Mouse (Mus musculus): Measurements from ENCODE around the gene Clca4b.

DNA sequence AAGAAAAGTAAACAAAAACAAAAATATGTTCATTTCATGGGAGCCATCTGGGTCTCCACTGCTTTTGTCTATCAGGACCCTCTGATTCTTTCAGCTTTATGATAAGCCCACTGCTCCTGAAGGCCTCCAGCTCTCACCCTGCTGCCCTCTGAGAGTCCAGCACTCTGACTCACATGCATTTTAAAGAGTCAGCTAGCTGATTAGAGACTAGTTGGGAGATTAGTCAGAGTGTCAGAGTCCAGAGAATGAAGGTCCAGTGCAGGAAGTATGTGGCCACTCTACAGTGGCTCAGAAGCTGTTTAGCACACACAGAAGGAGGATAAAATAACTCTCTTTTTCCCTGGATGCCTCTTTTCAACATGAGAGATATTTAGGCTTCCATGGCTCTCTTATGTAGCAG, 45.4 kb downstream of the Clca4b start:
- TF ChIP-seq POLR2A (IDR thresholded peaks at IDR 0.05; ENCODE audit: low read depth, low read length) (no peak), CTCF (IDR thresholded peaks at IDR 0.05; ENCODE audit: extremely low read depth, insufficient read depth, insufficient read length, insufficient replicate concordance) (no peak)
